In the genomic region with DNA sequence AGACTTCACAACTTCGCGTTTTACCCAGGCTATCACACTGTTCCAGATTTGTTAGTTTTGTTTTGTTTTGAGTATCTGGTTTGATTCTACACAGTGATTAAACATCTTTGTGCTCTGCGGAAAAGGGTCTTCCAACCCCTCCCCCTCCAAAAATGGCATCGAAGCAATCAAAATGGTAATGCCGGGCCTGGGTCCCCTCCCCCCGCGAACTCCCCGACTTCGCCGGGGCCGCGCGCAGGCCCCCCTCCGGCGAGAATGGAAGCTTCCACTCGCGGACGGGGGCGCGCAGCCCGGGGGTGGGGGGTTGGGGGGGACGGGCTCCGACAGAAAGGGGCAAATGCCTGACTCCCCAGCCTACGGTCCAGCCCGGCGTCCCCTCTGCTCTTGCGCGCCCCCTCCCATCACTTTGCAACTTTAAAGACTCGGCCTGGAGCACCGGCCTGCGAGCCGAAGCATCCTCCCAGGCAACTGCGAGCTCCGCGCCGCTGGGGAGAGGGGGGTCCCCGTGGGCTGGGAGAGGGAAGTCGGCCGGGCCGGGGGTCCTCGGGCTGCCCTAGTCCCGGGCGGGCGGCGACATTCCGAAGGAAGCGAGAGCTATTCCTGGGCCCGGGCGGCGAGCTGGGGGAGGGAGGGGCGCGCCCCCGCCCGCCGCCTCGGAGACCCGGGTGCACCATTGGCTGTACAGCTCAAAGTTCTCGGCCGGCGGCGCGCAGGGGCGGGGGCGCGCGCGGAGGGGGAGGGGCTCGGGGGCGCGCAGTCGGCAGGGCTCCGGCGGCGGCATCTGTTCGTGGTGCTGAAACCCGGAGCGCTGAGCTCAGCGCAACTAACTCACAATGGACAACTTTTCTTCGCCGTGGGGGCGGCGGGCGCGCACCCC, we compare ENCODE assay signal across 8 mouse cellular contexts. TPM values are rescaled to one million over a fixed set of nuclear protein-coding genes. Genes with fewer than 3 reads are reported as not detected.
A peak's percentile ranks its signal among the peaks of the same experiment; 100 is the strongest.
DNase-seq lines count a peak whose midpoint lies in the region; ATAC-seq lines count a peak whose summit lies in the region.

No protein-coding gene starts in this region.

- peaks cover 48% of the 10 kb centered on the region for H3K4me1 ChIP-seq in forebrain, embryonic 15.5 days

- peak overlapping the region; percentile 99 for H3K27ac ChIP-seq in forebrain, embryonic 15.5 days (replicated peaks)

- peak overlapping the region; percentile 88 for H3K4me2 ChIP-seq in forebrain, embryonic 15.5 days (replicated peaks)

- H3K9me3 ChIP-seq in forebrain, embryonic 15.5 days: no peaks in the 10 kb centered on the region

- H3K27me3 ChIP-seq in forebrain, embryonic 15.5 days: no peaks in the 10 kb centered on the region

- ATAC-seq in cerebellum, adult (ENCODE audit: insufficient number of reproducible peaks, low FRiP score, low TSS enrichment): peak; percentile 41
- ATAC-seq in forebrain, embryonic 15.5 days (replicated peaks): peak; percentile 52

- no peaks in the 10 kb centered on the region for H3K36me3 ChIP-seq in forebrain, embryonic 15.5 days

- intact Hi-C loops in heart, postnatal 10 days (cut with DNase I): loop anchor here (2.0 kb wide), 1 partner anchor 37 kb away; no protein-coding TSS in a partner anchor

- under 1% methylated on average over 79 of the region's 84 CpGs for WGBS in forebrain, embryonic 15.5 days

- peak; percentile 46 for DNase-seq in CD4-positive helper T cell, adult 2 months (ENCODE audit: low read depth, low spot score)
- DNase-seq in heart, postnatal 10 days: peak; percentile 83 to 87
- peak; percentile 87 to 92 for DNase-seq in kidney, postnatal 4 days
- peak; percentile 33 to 59 for DNase-seq in lung, adult 18-20 months
- DNase-seq in ovary, adult 18-20 months (ENCODE audit: low spot score): peak; percentile 13
- DNase-seq in thymus, postnatal 4 days: peak; percentile 67

- peak overlapping the region; percentile 89 for H3K9ac ChIP-seq in forebrain, embryonic 15.5 days (replicated peaks)

- H3K4me3 ChIP-seq in forebrain, embryonic 15.5 days: peak overlapping the region; percentile 91

RNA-seq across cellular contexts. Expression of a gene that starts 2.4 kb away (rescaled TPM):
- polyA plus RNA-seq in forebrain, embryonic 15.5 days (2015; fragmentation: Nextera tagmentation; extraction: Ambion mirVana): 11.0 and 13.0 TPM in 2 replicates
- total RNA-seq in heart, postnatal 10 days (2021): 1 to 10 TPM; 2.0 to 2.9 TPM

Comparison
In these comparisons a context has a peak if more than half of its experiments do, and no peak if none do; other contexts are left out.
1. Peak in every context shown above with its lines: DNase-seq, ATAC-seq, H3K4me3 ChIP-seq and H3K27ac ChIP-seq.
2. DNase-seq: peak in every context shown above with its lines; median percentile 90 in kidney, postnatal 4 days; 85 in heart, postnatal 10 days; 67 in thymus, postnatal 4 days; 46 in CD4-positive helper T cell, adult 2 months; 46 in lung, adult 18-20 months; 13 in ovary, adult 18-20 months.